Mouse (Mus musculus) c-Kit-negative CD71-positive TER-119-positive erythroid progenitor cells, embryonic 14.5 days (primary cell): ENCODE results near the gene Als2cl.

Experiments used
- DNase-seq: peaks from one replicate; pipeline ENCODE4 v3.0.0-alpha.2; 2013; ENCODE audit warnings: low read depth, low spot score

The Als2cl gene

GRCm38 (mm10) chr9:110915466-110915865 is 35.8 kb downstream of the Als2cl start:
- no peak for DNase-seq

- DNase-seq = no peak
Observed at GRCm38 (mm10) chr9:110916786-110917185, 37.1 kb downstream of the Als2cl start, which contains the start of gene Fam240a. Fam240a (minus strand) TSS chr9:110916861.

- no peak for DNase-seq
Observed at GRCm38 (mm10) chr9:110920665-110921419, 41.2 kb downstream of the Als2cl start.

GRCm38 (mm10) chr9:110922759-110923158 is 43.1 kb downstream of the Als2cl start:
- DNase-seq = peak; percentile 34

GRCm38 (mm10) chr9:110931573-110931972 is 51.9 kb downstream of the Als2cl start:
- DNase-seq = no peak

GRCm38 (mm10) chr9:110933850-110934437 is 54.3 kb downstream of the Als2cl start:
- no peak for DNase-seq

GRCm38 (mm10) chr9:110935941-110936340 is 56.3 kb downstream of the Als2cl start:
- no peak for DNase-seq

GRCm38 (mm10) chr9:110937506-110938490 is 58.1 kb downstream of the Als2cl start:
- no peak for DNase-seq

GRCm38 (mm10) chr9:110944265-110944664 is 64.6 kb downstream of the Als2cl start:
- DNase-seq = no peak

- no peak for DNase-seq
Observed at GRCm38 (mm10) chr9:110945343-110945742, 65.7 kb downstream of the Als2cl start.

GRCm38 (mm10) chr9:110945926-110946325 is 66.3 kb downstream of the Als2cl start, which contains the start of gene Tdgf1:
Tdgf1 (minus strand) TSS chr9:110946158.
- no peak for DNase-seq

GRCm38 (mm10) chr9:110946548-110947044 is 66.9 kb downstream of the Als2cl start:
- no peak for DNase-seq

- DNase-seq = no peak
Observed at GRCm38 (mm10) chr9:110947261-110947661, 67.6 kb downstream of the Als2cl start.

GRCm38 (mm10) chr9:110947900-110948299 is 68.2 kb downstream of the Als2cl start:
- DNase-seq = no peak

- DNase-seq = no peak
Observed at GRCm38 (mm10) chr9:110948813-110949310, 69.2 kb downstream of the Als2cl start.

- no peak for DNase-seq
Observed at GRCm38 (mm10) chr9:110950109-110950508, 70.4 kb downstream of the Als2cl start.
